Mouse (Mus musculus): ENCODE measurements around the gene Smad9. TPM values are rescaled to one million over a fixed set of nuclear protein-coding genes. Genes with fewer than 3 reads are reported as not detected.

Smad9 gene
- polyA plus RNA-seq, 1 experiment from 2014 or later: 0.70 TPM

- Histone ChIP-seq H3K27me3 (no peaks in the 10 kb centered on the region), H3K4me3 (peak overlapping the region; percentile 82), H3K9me3 (no peaks in the 10 kb centered on the region), H3K4me1 (replicated peaks) (peaks cover 20% of the 10 kb centered on the region), H3K27ac (replicated peaks) (peak overlapping the region; percentile 99), H3K36me3 (peaks cover 38% of the 10 kb centered on the region), H3K9ac (peak overlapping the region; percentile 97), H3K4me2 (peak overlapping the region; percentile 89)
- ATAC-seq (ENCODE audit: low read depth): peak; percentile 96
- under 1% methylated on average over 84 of the region's 84 CpGs for WGBS
Measured at GRCm38 (mm10) chr3:54734411-54735246, 20.8 kb upstream of the Smad9 start.

- peak within 1 kb of the TSS; percentile 97 for H3K9ac ChIP-seq
- H3K9me3 ChIP-seq: no peaks in the 10 kb centered on the region
- no peaks in the 10 kb centered on the region for H3K27me3 ChIP-seq
- WGBS: under 1% methylated on average over 61 of the region's 65 CpGs
- H3K4me1 ChIP-seq (replicated peaks): peaks cover 20% of the 10 kb centered on the region
- peak; percentile 95 for ATAC-seq (ENCODE audit: low read depth)
- peak within 1 kb of the TSS; percentile 82 for H3K4me3 ChIP-seq
- peak within 1 kb of the TSS; percentile 89 for H3K4me2 ChIP-seq
- H3K27ac ChIP-seq (replicated peaks): peak within 1 kb of the TSS; percentile 99
- H3K36me3 ChIP-seq: peaks cover 34% of the 10 kb centered on the region
Measured at GRCm38 (mm10) chr3:54735247-54736046, 19.9 kb upstream of the Smad9 start, which contains the start of the genes Exosc8 and Alg5. Exosc8 (minus strand) TSS chr3:54735393. Alg5 (plus strand) TSS chr3:54735539.

- Histone ChIP-seq H3K9ac (peak overlapping the region; percentile 97), H3K4me1 (replicated peaks) (peaks cover 20% of the 10 kb centered on the region), H3K4me3 (peak overlapping the region; percentile 82), H3K36me3 (peaks cover 37% of the 10 kb centered on the region), H3K27me3 (no peaks in the 10 kb centered on the region), H3K27ac (replicated peaks) (peak overlapping the region; percentile 99), H3K9me3 (no peaks in the 10 kb centered on the region), H3K4me2 (peak overlapping the region; percentile 89)
- 57% methylated on average over 18 of the region's 18 CpGs for WGBS
- ATAC-seq (ENCODE audit: low read depth): no peak
Measured at GRCm38 (mm10) chr3:54736101-54736927, 19.1 kb upstream of the Smad9 start.

GRCm38 (mm10) chr3:54737317-54737716 lies 18.1 kb upstream of the Smad9 start:
- ATAC-seq (ENCODE audit: low read depth): no peak
- WGBS: 95% methylated on average over 8 of the region's 8 CpGs
- H3K9me3 ChIP-seq: no peaks in the 10 kb centered on the region
- no peak overlapping the region for H3K27ac ChIP-seq (replicated peaks)
- no peak overlapping the region for H3K9ac ChIP-seq
- peaks cover 39% of the 10 kb centered on the region for H3K36me3 ChIP-seq
- H3K4me1 ChIP-seq (replicated peaks): peaks cover 20% of the 10 kb centered on the region
- H3K4me3 ChIP-seq: no peak overlapping the region
- H3K4me2 ChIP-seq: no peak overlapping the region
- H3K27me3 ChIP-seq: no peaks in the 10 kb centered on the region

- ATAC-seq (ENCODE audit: low read depth): no peak
- Histone ChIP-seq H3K4me2 (no peak overlapping the region), H3K27me3 (no peaks in the 10 kb centered on the region), H3K27ac (replicated peaks) (no peak overlapping the region), H3K4me3 (no peak overlapping the region), H3K36me3 (peaks cover 78% of the 10 kb centered on the region), H3K9me3 (no peaks in the 10 kb centered on the region), H3K9ac (no peak overlapping the region), H3K4me1 (replicated peaks) (no peaks in the 10 kb centered on the region)
- WGBS: 98% methylated on average over 11 of the region's 11 CpGs
Measured at GRCm38 (mm10) chr3:54741965-54742364, 13.4 kb upstream of the Smad9 start.

GRCm38 (mm10) chr3:54745799-54746198 lies 9.6 kb upstream of the Smad9 start:
- Histone ChIP-seq H3K4me1 (replicated peaks) (no peaks in the 10 kb centered on the region), H3K4me2 (no peak overlapping the region), H3K9me3 (no peaks in the 10 kb centered on the region), H3K27ac (replicated peaks) (no peak overlapping the region), H3K9ac (no peak overlapping the region), H3K36me3 (peaks cover 100% of the 10 kb centered on the region), H3K4me3 (no peak overlapping the region), H3K27me3 (no peaks in the 10 kb centered on the region)
- WGBS: 61% methylated on average over 5 of the region's 5 CpGs
- no peak for ATAC-seq (ENCODE audit: low read depth)

- peaks cover 39% of the 10 kb centered on the region for H3K36me3 ChIP-seq
- no peak for ATAC-seq (ENCODE audit: low read depth)
- H3K27me3 ChIP-seq: peaks cover 11% of the 10 kb centered on the region
- WGBS: 78% methylated on average over 4 of the region's 4 CpGs
- no peak overlapping the region for H3K4me3 ChIP-seq
- no peak overlapping the region for H3K4me2 ChIP-seq
- no peak overlapping the region for H3K9ac ChIP-seq
- H3K4me1 ChIP-seq (replicated peaks): peaks cover 22% of the 10 kb centered on the region
- H3K9me3 ChIP-seq: no peaks in the 10 kb centered on the region
- H3K27ac ChIP-seq (replicated peaks): no peak overlapping the region
Measured at GRCm38 (mm10) chr3:54753411-54753810, 2.0 kb upstream of the Smad9 start.

- ATAC-seq (ENCODE audit: low read depth): peak; percentile 4; the same call in 1 of the 2 replicates
- H3K9me3 ChIP-seq: no peaks in the 10 kb centered on the region
- H3K27ac ChIP-seq (replicated peaks): no peak overlapping the region
- 1% methylated on average over 11 of the region's 11 CpGs for WGBS
- H3K4me2 ChIP-seq: peak overlapping the region; percentile 100
- peaks cover 11% of the 10 kb centered on the region for H3K27me3 ChIP-seq
- H3K9ac ChIP-seq: peak overlapping the region; percentile 83
- peak overlapping the region; percentile 68 for H3K4me3 ChIP-seq
- peaks cover 26% of the 10 kb centered on the region for H3K4me1 ChIP-seq (replicated peaks)
- H3K36me3 ChIP-seq: peaks cover 12% of the 10 kb centered on the region
Measured at GRCm38 (mm10) chr3:54756058-54756457, 676 bp downstream of the Smad9 start.

- H3K9ac ChIP-seq: no peak overlapping the region
- no peak overlapping the region for H3K27ac ChIP-seq (replicated peaks)
- 0 out of 2 replicates have a peak, but pooled peaks cover under 1% of the 10 kb centered on the region for H3K36me3 ChIP-seq
- peaks cover 11% of the 10 kb centered on the region for H3K27me3 ChIP-seq
- ATAC-seq (ENCODE audit: low read depth): no peak
- no peaks in the 10 kb centered on the region for H3K9me3 ChIP-seq
- H3K4me1 ChIP-seq (replicated peaks): peaks cover 26% of the 10 kb centered on the region
- 91% methylated on average over 8 of the region's 8 CpGs for WGBS
- H3K4me3 ChIP-seq: no peak overlapping the region
- no peak overlapping the region for H3K4me2 ChIP-seq
Measured at GRCm38 (mm10) chr3:54757446-54757845, 2.1 kb downstream of the Smad9 start.

GRCm38 (mm10) chr3:54759211-54759610 lies 3.8 kb downstream of the Smad9 start:
- Histone ChIP-seq H3K9ac (no peak overlapping the region), H3K4me3 (no peak overlapping the region), H3K4me1 (replicated peaks) (peaks cover 26% of the 10 kb centered on the region), H3K9me3 (no peaks in the 10 kb centered on the region), H3K36me3 (no peaks in the 10 kb centered on the region), H3K4me2 (no peak overlapping the region), H3K27ac (replicated peaks) (no peak overlapping the region), H3K27me3 (peaks cover 11% of the 10 kb centered on the region)
- no peak for ATAC-seq (ENCODE audit: low read depth)
- 80% methylated on average over 9 of the region's 9 CpGs for WGBS

GRCm38 (mm10) chr3:54760321-54761115 lies 5.1 kb downstream of the Smad9 start:
- 54% methylated on average over 15 of the region's 15 CpGs for WGBS
- no peak overlapping the region for H3K27ac ChIP-seq (replicated peaks)
- no peaks in the 10 kb centered on the region for H3K36me3 ChIP-seq
- ATAC-seq (ENCODE audit: low read depth): no peak
- peaks cover 18% of the 10 kb centered on the region for H3K4me1 ChIP-seq (replicated peaks)
- H3K9ac ChIP-seq: no peak overlapping the region
- H3K27me3 ChIP-seq: peaks cover 6% of the 10 kb centered on the region
- H3K9me3 ChIP-seq: no peaks in the 10 kb centered on the region
- H3K4me2 ChIP-seq: no peak overlapping the region
- H3K4me3 ChIP-seq: no peak overlapping the region
